Mouse (Mus musculus) heart, adult 2 months (tissue): ENCODE data around the gene Oard1. TPM values are rescaled to one million over a fixed set of nuclear protein-coding genes. Genes with fewer than 3 reads are reported as not detected.
A peak's percentile ranks its signal among the peaks of the same experiment; 100 is the strongest.

ENCODE experiments used
- DNase-seq, 2 experiments: peaks; one replicate each; pipeline ENCODE4 v3.0.0; 2021
- H3K27ac ChIP-seq: fragments of 200-600 bp; 2 replicates; pipeline ENCODE4 v1.8.1; 2022
- H3K27me3 ChIP-seq: fragments of 200-500 bp; 2 replicates; pipeline ENCODE4 v1.6.1; 2012; ENCODE audit warnings: mild to moderate bottlenecking, low read length, inconsistent platforms, mixed read lengths; ENCODE audit not compliant: control insufficient read depth, insufficient read depth
- H3K36me3 ChIP-seq: fragments of 200-500 bp; 2 replicates; pipeline ENCODE4 v1.6.1; 2012; ENCODE audit warnings: low read length, inconsistent platforms; ENCODE audit not compliant: control insufficient read depth, insufficient read depth
- H3K4me1 ChIP-seq: fragments of 200-500 bp; 2 replicates; pipeline ENCODE4 v1.6.1; 2011; ENCODE audit warnings: low read length; ENCODE audit not compliant: control insufficient read depth, insufficient read depth
- H3K4me3 ChIP-seq: fragments of 200-600 bp; 2 replicates; pipeline ENCODE4 v1.8.1; 2022
- H3K79me2 ChIP-seq: fragments of 200-500 bp; replicated peaks from 2 replicates; pipeline ENCODE4 v1.6.1; 2012; ENCODE audit warnings: mild to moderate bottlenecking, inconsistent platforms, low read length, moderate library complexity, mixed read lengths; ENCODE audit not compliant: control insufficient read depth, insufficient read depth
- H3K9ac ChIP-seq: fragments of 200-500 bp; 2 replicates; pipeline ENCODE4 v1.6.1; 2012; ENCODE audit warnings: low read depth, mild to moderate bottlenecking, control low read depth, inconsistent platforms, low read length, mixed read lengths
- CTCF ChIP-seq: fragments of 200-600 bp; IDR thresholded peaks from 2 replicates; pipeline ENCODE4 v1.8.1; 2022; ENCODE audit warnings: antibody characterized with exemption, mild to moderate bottlenecking, moderate library complexity
- EP300 ChIP-seq: fragments of 200-500 bp; IDR thresholded peaks from 2 replicates; pipeline ENCODE4 v1.6.1; 2011; ENCODE audit warnings: low read depth, low read length, control low read depth; ENCODE audit not compliant: insufficient read depth
- POLR2A ChIP-seq: fragments of 200-500 bp; IDR thresholded peaks from 2 replicates; pipeline ENCODE4 v1.6.1; 2011; ENCODE audit warnings: mild to moderate bottlenecking, low read depth, low read length, control low read depth; ENCODE audit not compliant: insufficient read depth
- WGBS: fragments of 180-500 bp; shearing (Covaris S2); methylation state at CpG from one replicate; pipeline ENCODE4 v1.1.7; 2018; 5-methylcytosine and 5-hydroxymethylcytosine counted together
- intact Hi-C: fragments of 180-260 bp; cut with DNase I; formaldehyde crosslinking; loops from one replicate; pipeline ENCODE4 v1.15.1; 2025
- polyA plus RNA-seq: library from polyadenylated mRNA; depleted of rRNA; stranded (reverse); fragments of >200 nt; gene quantifications from 2 replicates; pipeline ENCODE4 v1.2.3, GENCODE M21; 2012
- total RNA-seq, 2 experiments: library from RNA; stranded (reverse); gene quantifications; 2 replicates each; pipeline ENCODE4 v1.2.3; 2021

Gene Oard1
- total and polyA plus RNA-seq, 3 experiments = 8.6 to 21.6 (median 15.5) TPM

GRCm38 (mm10) chr17:48385786-48386461, 23.9 kb upstream of the Oard1 start:
- peak in 1 of 2 experiments; percentile 11 for DNase-seq

GRCm38 (mm10) chr17:48388666-48389065, 21.1 kb upstream of the Oard1 start:
- H3K27ac ChIP-seq = no peak overlapping the region
- intact Hi-C loops = no loop called here
- H3K27me3 ChIP-seq = no peaks in the 10 kb centered on the region
- H3K4me3 ChIP-seq = no peak overlapping the region
- H3K9ac ChIP-seq = no peak overlapping the region
- TF ChIP-seq CTCF = no peak
- no peak for TF ChIP-seq POLR2A
- TF ChIP-seq EP300 = no peak
- H3K36me3 ChIP-seq = no peaks in the 10 kb centered on the region
- no peaks in the 10 kb centered on the region for H3K4me1 ChIP-seq
- H3K79me2 ChIP-seq = no peaks in the 10 kb centered on the region
- DNase-seq = no peak
- 91% methylated on average over 2 of the region's 2 CpGs for WGBS

More at GRCm38 (mm10) chr17:48385786-48386461, 23.9 kb upstream of the Oard1 start:
- Histone ChIP-seq H3K4me1 (no peaks in the 10 kb centered on the region), H3K79me2 (no peaks in the 10 kb centered on the region), H3K27ac (no peak overlapping the region), H3K27me3 (no peaks in the 10 kb centered on the region), H3K9ac (no peak overlapping the region), H3K4me3 (no peak overlapping the region), H3K36me3 (no peaks in the 10 kb centered on the region)
- intact Hi-C loops = no loop called here
- WGBS = 53% methylated on average over 2 of the region's 2 CpGs
- no peak for TF ChIP-seq EP300
- no peak for TF ChIP-seq CTCF
- TF ChIP-seq POLR2A = no peak

- Histone ChIP-seq H3K27ac (no peak overlapping the region), H3K36me3 (no peaks in the 10 kb centered on the region), H3K9ac (no peak overlapping the region), H3K27me3 (no peaks in the 10 kb centered on the region), H3K79me2 (no peaks in the 10 kb centered on the region), H3K4me3 (no peak overlapping the region), H3K4me1 (no peaks in the 10 kb centered on the region)
- no peak for DNase-seq
- TF ChIP-seq EP300 = no peak
- TF ChIP-seq CTCF = no peak
- no peak for TF ChIP-seq POLR2A
- intact Hi-C loops = no loop called here
- WGBS = 76% methylated on average over 5 of the region's 5 CpGs
Measured at GRCm38 (mm10) chr17:48389442-48389841, 20.4 kb upstream of the Oard1 start.

- H3K36me3 ChIP-seq = 0 out of 2 replicates have a peak, but pooled peaks cover 2% of the 10 kb centered on the region
- H3K4me1 ChIP-seq = no peaks in the 10 kb centered on the region
- no peaks in the 10 kb centered on the region for H3K79me2 ChIP-seq
- no peak overlapping the region for H3K9ac ChIP-seq
- no peak overlapping the region for H3K27ac ChIP-seq
- intact Hi-C loops = no loop called here
- H3K4me3 ChIP-seq = no peak overlapping the region
- TF ChIP-seq CTCF = no peak
- no peak for TF ChIP-seq EP300
- no peak for TF ChIP-seq POLR2A
- no peaks in the 10 kb centered on the region for H3K27me3 ChIP-seq
- 72% methylated on average over 5 of the region's 5 CpGs for WGBS
- DNase-seq = no peak
Measured at GRCm38 (mm10) chr17:48391446-48391845, 18.4 kb upstream of the Oard1 start.

GRCm38 (mm10) chr17:48392616-48393015, 17.2 kb upstream of the Oard1 start:
- H3K79me2 ChIP-seq = no peaks in the 10 kb centered on the region
- H3K9ac ChIP-seq = no peak overlapping the region
- no peaks in the 10 kb centered on the region for H3K27me3 ChIP-seq
- 0 out of 2 replicates have a peak, but pooled peaks cover 2% of the 10 kb centered on the region for H3K36me3 ChIP-seq
- TF ChIP-seq CTCF = no peak
- TF ChIP-seq POLR2A = no peak
- no peak for TF ChIP-seq EP300
- H3K27ac ChIP-seq = no peak overlapping the region
- no peaks in the 10 kb centered on the region for H3K4me1 ChIP-seq
- H3K4me3 ChIP-seq = no peak overlapping the region
- intact Hi-C loops = no loop called here
- no peak for DNase-seq
- 86% methylated on average over 3 of the region's 3 CpGs for WGBS

GRCm38 (mm10) chr17:48401710-48402109, 8.1 kb upstream of the Oard1 start:
- H3K4me3 ChIP-seq = no peak overlapping the region
- H3K4me1 ChIP-seq = peaks cover 1% of the 10 kb centered on the region; the same call in 1 of the 2 replicates
- peaks cover 9% of the 10 kb centered on the region for H3K79me2 ChIP-seq
- intact Hi-C loops = no loop called here
- H3K27me3 ChIP-seq = no peaks in the 10 kb centered on the region
- DNase-seq = peak in 1 of 2 experiments; percentile 2
- peaks cover 9% of the 10 kb centered on the region for H3K36me3 ChIP-seq
- H3K27ac ChIP-seq = no peak overlapping the region
- WGBS = 84% methylated on average over 4 of the region's 4 CpGs
- H3K9ac ChIP-seq = no peak overlapping the region
- TF ChIP-seq EP300 (no peak), POLR2A (no peak), CTCF (no peak)
